Mouse (Mus musculus) stomach, embryonic 15.5 days (tissue): ENCODE measurements around the gene Gins1. TPM values are rescaled to one million over a fixed set of nuclear protein-coding genes. Genes with fewer than 3 reads are reported as not detected.
"Not testable (repeated sequence)": the region's sequence is repeated elsewhere in the genome, so short reads cannot be mapped to it uniquely, and the experiment has no call there.

Experiments used
- ATAC-seq: fragments of 200-750 bp; cut with Nextera tagmentation; 2 replicates; pipeline ENCODE4 v1.8.0; 2017; ENCODE audit warnings: low read depth, moderate number of reproducible peaks, moderate TSS enrichment; ENCODE audit not compliant: insufficient read depth, low FRiP score
- H3K27ac ChIP-seq: fragments of 300-500 bp; sonication (generic); 2 replicates; pipeline ENCODE4 v1.5.1; 2015; ENCODE audit warnings: mild to moderate bottlenecking, inconsistent platforms
- H3K27me3 ChIP-seq: fragments of 300-500 bp; sonication (generic); replicated peaks from 2 replicates; pipeline ENCODE4 v1.6.1; 2015; ENCODE audit warnings: inconsistent platforms
- H3K36me3 ChIP-seq: fragments of 300-500 bp; sonication (generic); 2 replicates; pipeline ENCODE4 v1.6.1; 2015; ENCODE audit warnings: inconsistent platforms
- H3K4me1 ChIP-seq: fragments of 300-500 bp; sonication (generic); 2 replicates; pipeline ENCODE4 v1.6.1; 2015; ENCODE audit warnings: inconsistent platforms
- H3K4me2 ChIP-seq: fragments of 300-500 bp; sonication (generic); 2 replicates; pipeline ENCODE4 v1.6.1; 2015; ENCODE audit warnings: mild to moderate bottlenecking, inconsistent platforms
- H3K4me3 ChIP-seq: fragments of 300-500 bp; sonication (generic); replicated peaks from 2 replicates; pipeline ENCODE4 v1.5.1; 2015; ENCODE audit warnings: inconsistent platforms
- H3K9ac ChIP-seq: fragments of 300-500 bp; sonication (generic); 2 replicates; pipeline ENCODE4 v1.6.1; 2015; ENCODE audit warnings: inconsistent platforms
- H3K9me3 ChIP-seq: fragments of 300-500 bp; sonication (generic); 2 replicates; pipeline ENCODE4 v1.6.1; 2016; ENCODE audit warnings: inconsistent platforms
- WGBS: fragments of 180-500 bp; shearing (Covaris S2); methylation state at CpG from one replicate; pipeline ENCODE4 v1.1.7; 2015; 5-methylcytosine and 5-hydroxymethylcytosine counted together
- polyA plus RNA-seq: library from polyadenylated mRNA; unstranded; fragments of >200 nt; fragmentation: Nextera tagmentation; extraction: Ambion mirVana; gene quantifications from 2 replicates; pipeline ENCODE4 v1.2.1, GENCODE M21; 2015

The Gins1 gene
- polyA plus RNA-seq, 1 experiment from 2014 or later = 33.3 TPM

- H3K9ac ChIP-seq = no peak overlapping the region
- 54% methylated on average over 1 of the region's 1 CpGs for WGBS
- no peaks in the 10 kb centered on the region for H3K9me3 ChIP-seq
- H3K4me3 ChIP-seq = no peak overlapping the region
- H3K4me2 ChIP-seq = no peak overlapping the region
- no peaks in the 10 kb centered on the region for H3K27me3 ChIP-seq
- H3K27ac ChIP-seq = no peak overlapping the region
- no peak for ATAC-seq
- no peaks in the 10 kb centered on the region for H3K36me3 ChIP-seq
- H3K4me1 ChIP-seq = no peaks in the 10 kb centered on the region
Observed at GRCm38 (mm10) chr2:150885814-150886213, 19.4 kb upstream of the Gins1 start.

DNA sequence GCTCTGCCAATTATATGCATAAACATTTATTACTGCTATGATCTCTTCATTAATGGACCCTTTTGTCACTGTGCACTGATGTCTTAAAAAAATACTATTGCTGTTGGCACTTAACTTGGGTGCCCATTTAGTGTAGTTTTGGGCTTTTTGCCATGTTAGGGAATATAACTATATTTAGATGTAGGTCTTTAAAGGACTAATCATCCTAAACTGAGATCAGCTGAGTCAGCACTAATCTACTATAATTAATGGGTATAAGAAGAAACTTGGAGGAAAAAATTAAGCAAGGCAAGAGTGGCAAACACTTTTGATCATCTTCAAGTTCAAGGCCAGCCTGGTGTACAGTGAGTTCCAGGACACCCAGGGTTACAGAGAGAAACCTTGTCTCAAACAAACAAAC lies 18.9 kb upstream of the Gins1 start:
- H3K4me3 ChIP-seq = no peak overlapping the region

GRCm38 (mm10) chr2:150887370-150887769 lies 17.8 kb upstream of the Gins1 start:
- no peaks in the 10 kb centered on the region for H3K27me3 ChIP-seq
- no peak for ATAC-seq
- H3K9ac ChIP-seq = no peak overlapping the region
- no peak overlapping the region for H3K4me2 ChIP-seq
- 67% methylated on average over 2 of the region's 2 CpGs for WGBS
- no peaks in the 10 kb centered on the region for H3K4me1 ChIP-seq
- no peaks in the 10 kb centered on the region for H3K36me3 ChIP-seq
- H3K4me3 ChIP-seq = no peak overlapping the region
- no peak overlapping the region for H3K27ac ChIP-seq
- H3K9me3 ChIP-seq = no peaks in the 10 kb centered on the region

More for the DNA sequence above, 18.9 kb upstream of the Gins1 start:
- H3K9me3 ChIP-seq = no peaks in the 10 kb centered on the region
- ATAC-seq = no peak
- H3K36me3 ChIP-seq = no peaks in the 10 kb centered on the region
- H3K27ac ChIP-seq = no peak overlapping the region
- H3K4me1 ChIP-seq = no peaks in the 10 kb centered on the region
- H3K9ac ChIP-seq = no peak overlapping the region
- no peaks in the 10 kb centered on the region for H3K27me3 ChIP-seq
- no peak overlapping the region for H3K4me2 ChIP-seq

DNA sequence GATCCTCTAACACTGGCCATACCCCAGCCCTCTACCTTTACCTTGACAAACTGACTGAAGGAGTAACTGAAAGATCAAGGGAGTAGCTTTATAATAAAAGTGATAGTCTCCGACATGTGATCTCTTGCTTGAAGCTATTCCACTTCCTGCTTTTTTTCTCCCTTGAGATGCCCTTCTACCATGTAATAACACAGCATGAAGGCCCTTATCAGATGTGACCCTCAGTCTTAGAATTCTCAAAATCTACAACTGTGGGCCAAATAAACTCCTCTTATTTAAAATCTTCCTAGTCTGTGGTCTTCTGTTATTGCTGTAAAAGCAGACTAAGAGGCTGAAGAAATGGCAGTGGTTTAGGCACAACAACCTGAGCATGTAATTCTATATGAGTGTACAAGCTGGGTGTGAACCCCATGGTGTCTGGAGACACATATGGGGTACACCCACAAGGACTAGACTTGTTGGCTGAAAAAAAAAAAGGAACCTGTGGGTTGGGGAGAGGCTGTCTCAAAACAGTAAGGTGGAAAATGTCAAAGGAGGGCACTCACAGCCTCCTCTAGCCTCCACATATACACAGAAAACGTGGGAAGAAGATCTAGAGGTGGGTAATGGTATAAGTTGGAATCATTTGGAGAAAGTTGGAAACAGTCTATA lies 10.5 kb upstream of the Gins1 start:
- ATAC-seq = no peak
- Histone ChIP-seq H3K4me1 (no peaks in the 10 kb centered on the region), H3K9me3 (no peaks in the 10 kb centered on the region), H3K4me3 (no peak overlapping the region), H3K36me3 (no peaks in the 10 kb centered on the region), H3K27ac (no peak overlapping the region), H3K27me3 (no peaks in the 10 kb centered on the region), H3K9ac (no peak overlapping the region), H3K4me2 (no peak overlapping the region)
- WGBS = 86% methylated on average over 2 of the region's 2 CpGs

DNA sequence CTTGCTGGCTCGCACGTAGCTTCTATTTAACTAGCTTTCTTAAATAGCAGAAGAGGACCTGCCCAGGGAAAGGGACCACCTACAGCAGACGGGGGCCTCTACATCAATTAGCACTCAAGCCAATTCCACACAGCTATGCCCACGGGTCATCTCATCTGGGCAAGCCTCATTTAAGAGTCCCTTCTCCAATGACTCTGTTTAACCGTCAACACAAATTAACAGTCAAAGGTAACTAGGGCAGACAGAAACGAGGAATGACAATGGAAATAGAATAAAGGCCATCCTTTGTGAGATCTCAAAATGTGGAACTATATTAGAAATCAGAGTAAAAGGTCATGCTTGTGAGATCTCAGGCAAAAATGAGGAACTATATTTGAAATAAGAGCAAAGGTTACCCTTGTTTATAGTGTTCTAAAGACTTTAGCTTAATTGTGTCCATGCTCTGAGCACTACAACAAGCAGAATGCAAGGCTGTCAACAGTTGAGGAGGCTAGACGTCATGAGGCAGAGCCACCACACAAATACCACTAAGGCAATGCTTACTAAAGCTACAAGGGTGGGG lies 9.4 kb upstream of the Gins1 start:
- ATAC-seq = no peak
- WGBS = 88% methylated on average over 7 of the region's 7 CpGs
- no peaks in the 10 kb centered on the region for H3K9me3 ChIP-seq
- H3K4me2 ChIP-seq = no peak overlapping the region
- no peak overlapping the region for H3K27ac ChIP-seq
- H3K36me3 ChIP-seq = no peaks in the 10 kb centered on the region
- H3K4me1 ChIP-seq = no peaks in the 10 kb centered on the region
- no peak overlapping the region for H3K9ac ChIP-seq
- no peak overlapping the region for H3K4me3 ChIP-seq
- H3K27me3 ChIP-seq = no peaks in the 10 kb centered on the region

DNA sequence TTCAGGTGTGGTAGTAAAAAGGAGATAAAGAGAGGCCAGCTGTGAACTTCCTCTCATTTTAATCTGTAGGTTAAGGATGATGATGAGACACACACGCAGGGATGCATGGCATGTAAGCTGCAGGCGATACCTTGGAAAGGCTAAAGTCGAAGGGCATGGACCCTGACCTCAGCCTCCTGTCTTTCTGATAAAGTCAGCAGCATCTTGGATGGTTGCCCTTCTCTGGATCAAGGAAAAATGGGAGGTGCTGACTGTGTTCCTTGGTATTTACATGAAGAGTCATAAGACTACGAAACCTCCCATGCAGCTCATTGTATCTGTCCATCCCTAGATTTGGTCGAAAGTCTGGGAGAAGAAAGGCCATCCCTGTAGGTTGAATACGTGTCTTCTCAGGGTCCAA lies 4.9 kb upstream of the Gins1 start:
- ATAC-seq = no peak

GRCm38 (mm10) chr2:150902347-150902746 lies 2.9 kb upstream of the Gins1 start:
- no peak for ATAC-seq
- Histone ChIP-seq H3K9me3 (no peaks in the 10 kb centered on the region), H3K4me2 (no peak overlapping the region), H3K27me3 (no peaks in the 10 kb centered on the region), H3K4me1 (0 out of 2 replicates have a peak, but pooled peaks cover 6% of the 10 kb centered on the region), H3K27ac (no peak overlapping the region), H3K4me3 (no peak overlapping the region), H3K9ac (no peak overlapping the region), H3K36me3 (no peaks in the 10 kb centered on the region)
- WGBS = 82% methylated on average over 8 of the region's 8 CpGs

More for the DNA sequence above, 4.9 kb upstream of the Gins1 start:
- no peaks in the 10 kb centered on the region for H3K27me3 ChIP-seq
- 0 out of 2 replicates have a peak, but pooled peaks cover 6% of the 10 kb centered on the region for H3K4me1 ChIP-seq
- H3K4me3 ChIP-seq = no peak overlapping the region
- H3K27ac ChIP-seq = no peak overlapping the region
- H3K4me2 ChIP-seq = no peak overlapping the region
- no peak overlapping the region for H3K9ac ChIP-seq
- no peaks in the 10 kb centered on the region for H3K36me3 ChIP-seq
- no peaks in the 10 kb centered on the region for H3K9me3 ChIP-seq
- 90% methylated on average over 6 of the region's 6 CpGs for WGBS

DNA sequence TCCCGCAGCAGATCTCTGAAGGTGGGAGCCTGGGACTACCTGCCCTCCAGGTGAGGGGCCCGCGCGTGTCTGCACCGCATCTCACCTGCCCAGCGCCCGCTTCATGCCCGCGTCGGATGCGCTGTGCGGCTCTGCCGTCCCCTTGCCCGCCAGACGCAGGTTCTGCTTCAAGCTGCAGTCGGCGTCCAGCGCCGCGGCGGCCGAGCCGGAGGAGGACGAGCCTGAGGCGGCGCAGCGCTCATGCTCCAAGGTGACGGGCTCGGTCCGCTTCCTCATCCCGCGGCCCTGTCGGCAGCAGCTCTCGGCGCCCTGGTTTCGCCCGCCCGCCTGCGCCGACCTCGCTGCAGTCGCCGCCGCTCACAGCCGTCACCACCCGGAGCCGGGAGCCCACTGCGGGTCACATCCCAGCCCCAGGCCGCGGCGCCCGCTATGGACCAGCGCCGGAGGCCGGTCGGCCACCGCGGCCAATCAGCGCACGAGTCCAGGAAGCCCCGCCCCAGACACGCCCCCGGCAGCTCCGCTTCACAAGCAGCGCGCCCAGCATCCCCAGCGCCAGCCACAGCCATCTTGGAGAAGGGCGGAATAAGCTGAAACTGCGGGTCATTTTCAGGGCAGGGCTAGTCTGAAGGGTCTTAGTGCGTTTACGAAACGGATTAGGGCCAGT lies 796 bp upstream of the Gins1 start, which contains the start of gene Abhd12:
Gene Abhd12, minus strand, starts transcription at position 470 of the 664 bp plus-strand sequence.
- H3K36me3 ChIP-seq = no peaks in the 10 kb centered on the region
- no peaks in the 10 kb centered on the region for H3K9me3 ChIP-seq
- WGBS = 0% methylated on average over 72 of the region's 72 CpGs
- H3K9ac ChIP-seq = peak within 1 kb of the TSS; percentile 82
- H3K4me3 ChIP-seq = peak within 1 kb of the TSS; percentile 94
- 0 out of 2 replicates have a peak, but pooled peaks cover 6% of the 10 kb centered on the region for H3K4me1 ChIP-seq
- H3K27ac ChIP-seq = peak within 1 kb of the TSS; percentile 91
- ATAC-seq = peak; percentile 98
- no peaks in the 10 kb centered on the region for H3K27me3 ChIP-seq
- peak within 1 kb of the TSS; percentile 94 for H3K4me2 ChIP-seq

DNA sequence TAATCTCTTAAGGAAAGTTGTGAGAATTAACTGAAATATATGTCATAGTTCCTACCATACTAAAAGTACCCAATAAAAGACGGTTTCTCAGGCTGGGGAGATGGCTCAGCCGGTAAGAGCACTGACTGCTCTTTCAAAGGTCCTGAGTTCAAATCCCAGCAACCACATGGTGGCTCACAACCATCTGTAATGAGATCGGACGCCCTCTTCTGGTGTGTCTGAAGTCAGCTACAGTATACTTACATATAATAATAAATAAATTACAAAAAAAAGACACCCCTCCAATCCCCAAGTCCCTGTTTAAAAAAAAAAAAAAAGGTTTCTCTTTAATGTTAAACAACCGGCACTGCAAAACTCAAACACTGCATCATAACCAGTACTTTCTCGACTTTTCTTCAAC lies 3.7 kb downstream of the Gins1 start:
- not testable (repeated sequence) for H3K9ac ChIP-seq, H3K27ac ChIP-seq, ATAC-seq, H3K4me3 ChIP-seq, H3K36me3 ChIP-seq, H3K4me1 ChIP-seq, H3K9me3 ChIP-seq, H3K27me3 ChIP-seq
- 39% methylated on average over 6 of the region's 6 CpGs for WGBS
- H3K4me2 ChIP-seq = peak overlapping the region; percentile 74

- Histone ChIP-seq H3K9ac (peak overlapping the region; percentile 21; the same call in 1 of the 2 replicates), H3K4me1 (no peaks in the 10 kb centered on the region), H3K9me3 (no peaks in the 10 kb centered on the region), H3K4me2 (peak overlapping the region; percentile 74), H3K27me3 (no peaks in the 10 kb centered on the region), H3K27ac (peak overlapping the region; percentile 80), H3K4me3 (peak overlapping the region; percentile 58), H3K36me3 (no peaks in the 10 kb centered on the region)
- peak; percentile 95 for ATAC-seq
- WGBS = under 1% methylated on average over 35 of the region's 35 CpGs
Observed at GRCm38 (mm10) chr2:150909429-150910039, 4.3 kb downstream of the Gins1 start.

DNA sequence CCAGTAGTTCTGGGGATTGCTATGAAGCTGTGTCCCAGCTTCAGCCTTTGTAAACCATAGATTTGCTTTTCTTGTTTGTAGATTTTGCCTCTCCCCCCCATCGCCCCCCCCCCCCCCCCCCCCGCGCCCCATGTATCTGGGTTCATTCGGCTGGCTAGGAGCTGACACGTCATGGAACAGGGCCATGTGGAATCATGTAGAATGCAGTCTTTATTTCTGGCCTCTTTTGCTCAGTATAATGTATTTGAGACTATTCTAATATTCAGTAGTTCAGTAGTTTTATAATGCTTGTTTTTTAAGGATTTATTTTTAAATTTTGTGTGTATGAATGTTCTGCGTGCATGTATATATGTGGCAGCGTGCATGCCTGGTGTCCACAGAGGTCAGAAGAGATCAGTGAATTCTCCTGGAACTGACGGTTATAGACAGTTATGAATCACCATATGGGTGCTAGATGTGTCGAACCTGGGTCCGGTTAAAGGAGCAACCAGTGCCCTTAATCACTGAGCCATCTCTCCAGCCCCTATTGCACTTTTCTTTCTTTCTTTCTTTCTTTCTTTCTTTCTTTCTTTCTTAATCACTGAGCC lies 5.2 kb downstream of the Gins1 start:
- no peak overlapping the region for H3K27ac ChIP-seq
- no peaks in the 10 kb centered on the region for H3K9me3 ChIP-seq
- H3K4me1 ChIP-seq = no peaks in the 10 kb centered on the region
- peak overlapping the region; percentile 58 for H3K4me3 ChIP-seq
- H3K9ac ChIP-seq = no peak overlapping the region
- H3K36me3 ChIP-seq = no peaks in the 10 kb centered on the region
- H3K27me3 ChIP-seq = no peaks in the 10 kb centered on the region
- ATAC-seq = no peak
- WGBS = 37% methylated on average over 7 of the region's 10 CpGs
- H3K4me2 ChIP-seq = peak overlapping the region; percentile 74
